ENCODE assay signal across 15 mouse cellular contexts in genomic region chr1:178351643-178352042, GRCm38 (mm10). TPM values are rescaled to one million over a fixed set of nuclear protein-coding genes. Genes with fewer than 3 reads are reported as not detected.
DNase-seq lines count a peak whose midpoint lies in the region; ATAC-seq and TF ChIP-seq lines count a peak whose summit lies in the region.
"Had no signal": no experiment of that assay in that cellular context is flagged by ENCODE, and none has a peak within 500 bp of the region (broad histone marks: within the 10 kb centered on the region; RNA-seq: fewer than 3 reads in every experiment).

No protein-coding gene starts in this region.

- no peak overlapping the region for H3K4me3 ChIP-seq in limb, embryonic 12.5 days (replicated peaks)
- H3K4me3 ChIP-seq in limb, embryonic 10.5 days: no peak overlapping the region
- no peak overlapping the region for H3K4me3 ChIP-seq in CH12.LX (replicated peaks in 1 of 3; ENCODE audit: low read depth in 2 of 3, low read length in 2 of 3, poor library complexity in 1 of 3)
- H3K4me3 ChIP-seq in cortical plate, adult 2 months (ENCODE audit: insufficient read depth, low read length): no peak overlapping the region
- H3K4me3 ChIP-seq: forebrain, embryonic 15.5 days; intestine, embryonic 15.5 days; lung, embryonic 15.5 days; stomach, embryonic 15.5 days had no signal

- H3K27ac ChIP-seq in limb, embryonic 12.5 days: no peak overlapping the region
- no peak overlapping the region for H3K27ac ChIP-seq in limb, embryonic 10.5 days
- H3K27ac ChIP-seq in CH12.LX (ENCODE audit: insufficient read depth, low read depth): no peak overlapping the region
- H3K27ac ChIP-seq in cortical plate, adult 2 months (ENCODE audit: insufficient read depth, low read length): no peak overlapping the region
- H3K27ac ChIP-seq: forebrain, embryonic 15.5 days; intestine, embryonic 15.5 days; lung, embryonic 15.5 days; stomach, embryonic 15.5 days had no signal

- dilution Hi-C loops in CH12.LX (cut with MboI; ENCODE audit: extremely low pct_ligation_motif_present, extremely low pct_unique_long_range_greater_than_20kb, low sequenced_read_pairs): no loop called here

- H3K27me3 ChIP-seq in limb, embryonic 12.5 days: no peaks in the 10 kb centered on the region
- no peaks in the 10 kb centered on the region for H3K27me3 ChIP-seq in limb, embryonic 10.5 days (ENCODE audit: low read depth, poor library complexity, severe bottlenecking)
- H3K27me3 ChIP-seq in CH12.LX (replicated peaks): no peaks in the 10 kb centered on the region
- H3K27me3 ChIP-seq: forebrain, embryonic 15.5 days; intestine, embryonic 15.5 days; lung, embryonic 15.5 days; stomach, embryonic 15.5 days had no signal

- TF ChIP-seq EP300 in CH12.LX (IDR thresholded peaks at IDR 0.05; ENCODE audit: low read length): no peak

- H3K9ac ChIP-seq in limb, embryonic 12.5 days (replicated peaks): 0 out of 2 replicates have a peak overlapping the region, but pooled peaks have one; percentile 12
- no peak overlapping the region for H3K9ac ChIP-seq in CH12.LX (ENCODE audit: insufficient read depth, low read depth)
- H3K9ac ChIP-seq: forebrain, embryonic 15.5 days; intestine, embryonic 15.5 days; lung, embryonic 15.5 days; stomach, embryonic 15.5 days had no signal

- H3K79me2 ChIP-seq in CH12.LX (replicated peaks; ENCODE audit: control insufficient read depth, extremely low read depth, insufficient read depth, poor library complexity, severe bottlenecking): no peaks in the 10 kb centered on the region

- H3K9me3 ChIP-seq in limb, embryonic 12.5 days: no peaks in the 10 kb centered on the region
- H3K9me3 ChIP-seq in limb, embryonic 10.5 days (replicated peaks): no peaks in the 10 kb centered on the region
- H3K9me3 ChIP-seq in CH12.LX (replicated peaks; ENCODE audit: low read length): no peaks in the 10 kb centered on the region
- H3K9me3 ChIP-seq: forebrain, embryonic 15.5 days; intestine, embryonic 15.5 days; lung, embryonic 15.5 days; stomach, embryonic 15.5 days had no signal

- in situ Hi-C loops in CH12.LX (cut with MboI; ENCODE audit: low pct_ligation_motif_present, low pct_unique_long_range_greater_than_20kb, low sequenced_read_pairs): no loop called here

- TF ChIP-seq RAD21 in CH12.LX (IDR thresholded peaks at IDR 0.05; ENCODE audit: low read depth, low read length): peak; percentile 8

- no peaks in the 10 kb centered on the region for H3K4me1 ChIP-seq in limb, embryonic 12.5 days (replicated peaks)
- 0 out of 2 replicates have a peak, but pooled peaks cover 7% of the 10 kb centered on the region for H3K4me1 ChIP-seq in limb, embryonic 10.5 days
- H3K4me1 ChIP-seq in CH12.LX (ENCODE audit: control insufficient read depth in 1 of 2, insufficient read depth in 2 of 2): peaks cover 0 to 13% of the 10 kb centered on the region in 2 experiments; a peak in 3 of 4 replicates
- no peaks in the 10 kb centered on the region for H3K4me1 ChIP-seq in cortical plate, adult 2 months (ENCODE audit: control insufficient read depth, insufficient read depth, low read length)
- H3K4me1 ChIP-seq: forebrain, embryonic 15.5 days; intestine, embryonic 15.5 days; lung, embryonic 15.5 days; stomach, embryonic 15.5 days had no signal

- TF ChIP-seq POLR2A in CH12.LX (IDR thresholded peaks at IDR 0.05; ENCODE audit: low read depth, low read length): no peak
- no peak for TF ChIP-seq POLR2A in cortical plate, adult 2 months (IDR thresholded peaks at IDR 0.05; ENCODE audit: extremely low read depth, insufficient read depth, low read length)

- no peak for ATAC-seq in limb, embryonic 12.5 days (ENCODE audit: insufficient number of reproducible peaks, insufficient read depth, low FRiP score, low TSS enrichment, low read depth)
- ATAC-seq: forebrain, embryonic 15.5 days; intestine, embryonic 15.5 days had no signal

- no peak overlapping the region for H3K4me2 ChIP-seq in limb, embryonic 12.5 days
- H3K4me2 ChIP-seq in CH12.LX (ENCODE audit: insufficient read depth, low read depth, poor library complexity, severe bottlenecking): no peak overlapping the region
- H3K4me2 ChIP-seq: forebrain, embryonic 15.5 days; intestine, embryonic 15.5 days; lung, embryonic 15.5 days; stomach, embryonic 15.5 days had no signal

- peak in 1 of 2 experiments; percentile 39; a peak in 2 of 4 replicates for TF ChIP-seq CTCF in CH12.LX (conservative IDR thresholded peaks at IDR 0.05 in 1 of 2, IDR thresholded peaks at IDR 0.05 in 1 of 2; ENCODE audit: low read depth in 2 of 2, low read length in 2 of 2)
- TF ChIP-seq CTCF in cortical plate, adult 2 months (IDR thresholded peaks at IDR 0.05; ENCODE audit: extremely low read depth, insufficient read depth, low read length): 0 out of 2 replicates have a peak, but pooled peaks have one; percentile 12

- H3K36me3 ChIP-seq in limb, embryonic 12.5 days: no peaks in the 10 kb centered on the region
- no peaks in the 10 kb centered on the region for H3K36me3 ChIP-seq in limb, embryonic 10.5 days
- H3K36me3 ChIP-seq in CH12.LX (replicated peaks in 1 of 2; ENCODE audit: control insufficient read depth in 1 of 2, insufficient read depth in 1 of 2, low read length in 1 of 2): no peaks in the 10 kb centered on the region
- H3K36me3 ChIP-seq: forebrain, embryonic 15.5 days; intestine, embryonic 15.5 days; lung, embryonic 15.5 days; stomach, embryonic 15.5 days had no signal

- no peak for DNase-seq in limb, embryonic 10.5 days (ENCODE audit: low spot score)
- DNase-seq in 416B (ENCODE audit: low read depth) (peak; percentile 65), CH12.LX (ENCODE audit: extremely low read depth) (no peak)
- DNase-seq in gastrocnemius, postnatal 4 days (ENCODE audit: low spot score in 2 of 2): no peak
- DNase-seq in ovary, postnatal 14 days (ENCODE audit: low spot score): no peak
- DNase-seq: adrenal gland, postnatal 14 days; cerebellum, adult 18-20 months; heart, postnatal 36 days; right cerebral cortex, postnatal 14 days had no signal

TF ChIP-seq in CH12.LX, 34 proteins besides CTCF, POLR2A, EP300 and RAD21:
- no peak for TF ChIP-seq TBP (conservative IDR thresholded peaks at IDR 0.05; ENCODE audit: low read depth, low read length)
- TF ChIP-seq SMC3 (IDR thresholded peaks at IDR 0.05; ENCODE audit: low read depth, low read length): peak; percentile 43

RNA-seq across cellular contexts. Expression of gene Hnrnpu, which starts 14.0 kb away (rescaled TPM):
- 869 and 872 TPM in 2 replicates for polyA plus RNA-seq in limb, embryonic 12.5 days (2016; fragmentation: Nextera tagmentation; extraction: Ambion mirVana)
- polyA plus RNA-seq in limb, embryonic 10.5 days (2016; fragmentation: Nextera tagmentation; extraction: Ambion mirVana): 608 TPM in 2 replicates
- total RNA-seq in CH12.LX (2012; rRNA removed) (346 and 491 TPM in 2 replicates), CH12.LX (2014; rRNA removed) (359 and 397 TPM in 2 replicates)
- polyA plus RNA-seq in CH12.LX (2012; ENCODE audit: insufficient read length, low read depth): 853 and 911 TPM in 2 replicates
- polyA plus RNA-seq in cortical plate, adult 2 months (2012; rRNA removed): 317 and 349 TPM in 2 replicates
- 100 to 1,000 TPM; 318 to 386 TPM for total RNA-seq in gastrocnemius, postnatal 4 days (2021)

RNA-seq across cellular contexts. Expression of gene Cox20, which starts 32.7 kb away (rescaled TPM):
- 124 and 132 TPM in 2 replicates for polyA plus RNA-seq in limb, embryonic 12.5 days (2016; fragmentation: Nextera tagmentation; extraction: Ambion mirVana)
- polyA plus RNA-seq in limb, embryonic 10.5 days (2016; fragmentation: Nextera tagmentation; extraction: Ambion mirVana): 75.7 and 88.5 TPM in 2 replicates
- 9.9 and 15.3 TPM in 2 replicates for total RNA-seq in CH12.LX (2012; rRNA removed)
- total RNA-seq in CH12.LX (2014; rRNA removed): 19.1 and 23.9 TPM in 2 replicates
- polyA plus RNA-seq in CH12.LX (2012; ENCODE audit: insufficient read length, low read depth): 21.2 and 26.0 TPM in 2 replicates
- 62.8 and 63.5 TPM in 2 replicates for polyA plus RNA-seq in cortical plate, adult 2 months (2012; rRNA removed)
- 10 to 100 TPM; 38.3 to 42.9 TPM for total RNA-seq in gastrocnemius, postnatal 4 days (2021)

RNA-seq across cellular contexts. Expression of gene Efcab2, which starts 54.2 kb away (rescaled TPM):
- polyA plus RNA-seq in limb, embryonic 12.5 days (2016; fragmentation: Nextera tagmentation; extraction: Ambion mirVana): 4.7 and 7.1 TPM in 2 replicates
- 4.0 and 4.6 TPM in 2 replicates for polyA plus RNA-seq in limb, embryonic 10.5 days (2016; fragmentation: Nextera tagmentation; extraction: Ambion mirVana)
- total RNA-seq in CH12.LX (2012; rRNA removed) (1.2 and 1.5 TPM in 2 replicates), CH12.LX (2014; rRNA removed) (1.8 TPM in 2 replicates)
- 2.8 and 3.2 TPM in 2 replicates for polyA plus RNA-seq in CH12.LX (2012; ENCODE audit: insufficient read length, low read depth)
- 7.0 and 7.3 TPM in 2 replicates for polyA plus RNA-seq in cortical plate, adult 2 months (2012; rRNA removed)
- total RNA-seq in gastrocnemius, postnatal 4 days (2021): 1 to 10 TPM; 6.4 to 6.5 TPM
